Mouse (Mus musculus) lung, postnatal 4 days (tissue): Measurements from ENCODE around the gene Arhgap9.

Experiments used
- DNase-seq, 2 experiments: peaks; one replicate each; pipeline ENCODE4 v3.0.0; 2021

Arhgap9 gene

DNA sequence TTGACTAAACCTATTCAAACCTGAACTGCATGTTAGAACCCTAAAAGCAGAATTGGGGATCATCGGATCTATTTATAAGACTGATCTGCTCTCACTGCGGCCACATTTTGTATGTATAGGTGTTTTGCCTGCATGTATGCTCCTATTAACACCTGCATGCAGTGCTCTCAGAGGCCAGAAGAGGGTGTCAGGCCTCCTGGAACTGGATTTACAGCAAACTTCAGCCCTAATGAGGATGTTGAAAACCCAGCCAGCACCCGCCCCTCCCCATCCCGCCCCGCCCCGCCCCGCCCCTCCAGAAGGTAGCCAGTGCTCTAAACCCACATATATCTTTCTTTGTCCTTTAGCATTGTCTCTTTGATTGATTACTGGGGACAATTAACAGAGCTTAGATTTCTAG is 2.7 kb downstream of the Arhgap9 start:
- peak; percentile 64 to 79 for DNase-seq

DNA sequence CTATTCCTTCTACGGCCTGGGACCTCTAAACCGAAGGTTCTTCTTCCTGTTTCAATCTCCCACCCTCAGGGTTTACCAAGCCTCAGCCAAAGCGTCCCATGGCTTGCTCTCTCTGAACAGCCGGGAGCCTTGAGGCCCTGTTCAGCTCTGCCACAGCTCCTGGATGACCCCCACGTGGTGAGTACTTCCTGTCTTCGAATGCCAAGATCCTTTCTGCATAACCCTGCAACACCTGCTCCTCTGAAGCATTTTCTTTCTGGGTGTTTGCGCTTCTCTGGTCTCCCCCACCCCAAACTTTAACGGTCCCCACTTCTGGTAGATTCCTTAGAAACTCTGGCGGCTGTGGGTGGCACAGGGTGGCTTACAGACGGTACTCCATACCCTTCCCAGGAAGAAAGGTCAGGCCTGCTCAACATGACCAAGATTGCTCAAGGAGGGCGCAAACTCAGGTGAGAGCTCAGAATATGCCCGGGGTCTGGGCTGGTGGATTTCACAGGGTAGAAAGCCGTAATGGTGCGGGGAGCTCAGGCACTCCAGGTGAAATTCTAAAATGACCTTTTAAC is 3.8 kb downstream of the Arhgap9 start:
- no peak for DNase-seq

DNA sequence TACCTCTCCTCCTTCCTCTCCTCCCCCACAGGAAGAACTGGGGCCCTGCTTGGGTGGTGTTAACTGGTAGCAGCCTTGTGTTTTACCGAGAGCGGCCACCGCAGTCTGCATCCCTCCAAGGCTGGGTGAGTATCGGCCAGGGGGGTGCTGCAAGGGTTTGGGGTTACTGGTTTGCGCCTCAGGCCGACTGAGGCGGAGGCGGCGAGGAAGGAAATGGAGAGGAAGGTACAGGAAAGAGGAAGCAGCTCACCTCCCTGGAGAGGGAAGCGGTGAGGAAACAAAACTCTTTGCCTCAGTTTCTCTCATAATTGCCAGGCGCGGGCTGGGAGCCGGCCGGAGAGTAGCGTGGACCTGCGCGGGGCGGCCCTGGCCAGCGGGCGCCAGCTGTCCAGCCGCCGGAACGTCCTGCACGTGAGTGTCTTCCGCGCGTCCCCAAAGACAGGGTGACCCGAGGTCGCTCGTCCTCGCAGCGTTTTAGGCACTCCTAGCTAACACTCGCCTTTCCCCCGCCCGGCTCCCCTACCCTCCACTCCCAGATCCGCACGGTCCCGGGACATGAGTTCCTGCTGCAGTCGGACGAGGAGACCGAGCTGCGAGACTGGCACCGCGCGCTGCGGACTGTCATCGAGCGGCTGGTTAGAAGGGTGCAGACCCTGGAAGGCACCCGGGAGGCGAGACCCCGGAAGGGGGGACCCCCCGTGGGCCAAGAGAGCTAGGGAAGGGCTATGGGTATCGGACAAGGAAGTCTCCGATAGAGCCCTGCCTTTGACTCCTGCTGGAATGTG is 4.4 kb downstream of the Arhgap9 start:
- DNase-seq = peak; percentile 32 to 40

DNA sequence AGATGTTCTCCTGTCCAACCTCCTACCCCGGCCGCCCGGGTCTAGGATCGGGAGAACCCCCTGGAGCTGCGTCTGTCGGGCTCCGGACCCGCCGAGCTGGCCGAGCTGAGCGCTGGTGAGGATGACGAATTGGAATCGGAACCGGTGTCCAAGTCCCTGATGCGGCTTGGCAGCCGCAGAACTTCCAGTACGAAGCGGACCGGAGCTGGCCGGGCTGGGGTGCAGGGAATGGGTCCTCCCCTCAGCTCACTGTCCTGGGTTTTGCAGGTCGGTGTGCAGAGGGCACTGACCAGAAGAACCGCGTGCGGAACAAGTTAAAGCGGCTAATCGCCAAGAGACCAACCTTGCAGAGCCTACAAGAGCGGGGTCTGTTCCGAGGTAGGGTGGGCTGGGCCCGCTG is 5.1 kb downstream of the Arhgap9 start:
- peak in 1 of 2 experiments; percentile 37 for DNase-seq

DNA sequence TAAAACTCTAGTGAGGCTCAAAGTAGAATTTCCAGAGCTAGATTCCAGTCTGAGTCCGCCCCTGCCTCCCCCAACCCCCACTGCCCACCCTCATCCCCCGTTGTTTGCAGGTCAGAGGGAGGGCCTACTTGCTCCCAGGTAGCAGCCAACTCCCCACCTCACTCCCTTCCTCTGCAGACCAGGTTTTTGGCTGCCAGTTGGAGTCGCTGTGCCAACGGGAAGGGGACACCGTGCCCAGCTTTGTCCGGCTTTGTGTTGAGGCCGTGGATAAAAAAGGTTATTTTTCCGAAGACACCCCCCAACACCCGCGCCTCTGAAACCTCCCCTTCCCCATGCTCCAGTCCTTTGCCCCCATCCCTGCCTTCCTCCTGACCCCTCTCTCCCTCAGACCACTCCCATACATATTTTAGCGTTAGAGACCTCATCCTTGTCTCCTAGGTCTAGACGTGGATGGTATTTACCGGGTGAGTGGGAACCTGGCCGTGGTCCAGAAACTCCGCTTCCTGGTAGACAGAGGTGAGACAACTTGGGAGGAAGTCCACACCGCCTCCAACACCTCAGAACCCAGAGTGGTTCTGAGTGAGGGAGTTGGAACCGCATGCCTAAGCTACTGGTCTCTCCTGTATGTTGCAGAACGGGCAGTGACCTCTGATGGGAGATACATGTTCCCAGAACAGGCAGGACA is 5.8 kb downstream of the Arhgap9 start:
- DNase-seq = no peak

DNA sequence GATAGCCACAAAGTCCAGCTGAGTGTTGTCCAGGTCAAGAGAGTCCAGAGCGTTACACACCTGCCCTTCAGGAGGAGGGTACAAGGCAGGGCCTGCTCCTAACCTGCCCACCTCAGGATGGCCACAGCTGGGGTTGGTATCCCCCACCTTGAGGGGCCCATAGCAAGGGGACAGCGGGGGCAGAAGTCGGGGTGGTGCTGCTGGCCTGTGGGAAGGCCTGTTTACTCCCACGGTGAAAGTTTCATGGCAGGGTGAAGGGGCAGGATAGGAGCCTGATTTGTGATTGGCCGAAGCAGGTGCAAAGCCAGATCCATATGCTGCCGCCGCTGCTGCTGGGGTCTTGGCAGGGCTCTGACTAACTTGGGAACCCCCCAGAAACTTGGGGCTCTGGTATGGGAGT is 8.4 kb downstream of the Arhgap9 start:
- no peak for DNase-seq

DNA sequence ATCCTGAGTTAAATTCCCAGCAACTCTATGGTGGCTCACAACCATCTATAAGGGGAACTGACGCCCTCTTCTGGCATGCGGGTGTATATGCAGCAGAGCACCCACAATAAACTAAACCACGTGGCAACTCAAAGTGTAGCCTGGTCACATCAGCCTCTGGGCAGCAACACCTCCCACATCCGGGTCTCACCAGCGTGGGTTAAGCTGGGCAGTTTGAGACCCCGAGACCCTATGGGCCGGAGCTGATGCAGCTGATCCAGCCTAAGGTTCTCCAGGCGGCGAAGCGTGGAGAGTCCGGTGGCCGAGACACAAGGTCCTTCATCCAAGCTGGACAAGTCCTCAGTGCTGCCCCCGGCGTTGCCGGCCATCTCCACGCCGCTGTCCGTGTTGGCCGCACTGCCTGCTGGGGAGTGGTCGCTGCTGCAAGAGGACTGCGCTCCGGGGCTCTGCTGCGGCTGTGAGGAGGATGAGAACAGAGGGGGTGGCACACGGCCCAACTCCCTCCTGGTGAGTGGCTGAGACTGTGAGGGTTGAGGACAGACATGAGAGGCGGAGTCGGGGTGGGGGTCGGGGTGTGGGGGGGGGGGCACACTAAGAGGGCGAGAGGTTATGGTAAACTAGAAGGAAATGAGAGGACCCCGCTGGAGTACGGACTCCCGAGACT is 10.6 kb downstream of the Arhgap9 start:
- DNase-seq = no peak

DNA sequence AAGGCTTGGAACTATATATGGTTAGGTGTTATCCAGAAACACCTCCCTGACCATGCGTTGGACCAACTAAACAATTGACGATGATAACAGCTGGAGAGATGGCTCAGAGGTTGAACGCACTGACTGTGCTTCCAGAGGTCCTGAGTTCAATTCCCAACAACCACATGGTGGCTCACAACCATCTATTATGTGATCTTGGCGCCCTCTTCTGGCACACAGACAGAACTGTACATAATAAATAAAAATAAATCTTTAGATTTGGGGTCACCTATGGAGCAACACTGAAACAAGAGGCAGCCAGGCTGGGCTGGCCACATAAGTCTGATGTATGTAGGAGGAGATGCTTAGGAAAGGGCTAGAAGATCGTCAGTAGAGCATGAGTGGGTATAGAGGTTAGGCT is 11.4 kb downstream of the Arhgap9 start:
- no peak for DNase-seq

DNA sequence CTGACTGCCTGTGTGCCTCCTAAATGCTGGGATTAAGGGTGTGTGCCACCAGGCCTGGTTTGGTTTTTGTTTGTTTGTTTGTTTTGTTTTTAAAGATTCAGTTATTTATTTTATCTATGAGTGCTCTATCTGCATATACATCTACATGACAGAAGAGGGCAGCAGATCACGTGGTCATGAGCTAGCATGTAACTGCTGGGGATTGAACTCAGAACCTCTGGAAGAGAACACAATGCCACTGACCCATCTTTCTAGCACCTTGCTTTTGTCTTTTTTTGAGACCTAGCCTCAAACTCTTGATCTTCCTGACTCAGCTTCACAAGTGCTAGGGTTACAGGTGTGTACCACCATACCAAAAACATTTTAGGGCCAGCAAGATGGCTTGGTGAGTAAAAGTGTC is 13.5 kb downstream of the Arhgap9 start:
- no peak for DNase-seq

DNA sequence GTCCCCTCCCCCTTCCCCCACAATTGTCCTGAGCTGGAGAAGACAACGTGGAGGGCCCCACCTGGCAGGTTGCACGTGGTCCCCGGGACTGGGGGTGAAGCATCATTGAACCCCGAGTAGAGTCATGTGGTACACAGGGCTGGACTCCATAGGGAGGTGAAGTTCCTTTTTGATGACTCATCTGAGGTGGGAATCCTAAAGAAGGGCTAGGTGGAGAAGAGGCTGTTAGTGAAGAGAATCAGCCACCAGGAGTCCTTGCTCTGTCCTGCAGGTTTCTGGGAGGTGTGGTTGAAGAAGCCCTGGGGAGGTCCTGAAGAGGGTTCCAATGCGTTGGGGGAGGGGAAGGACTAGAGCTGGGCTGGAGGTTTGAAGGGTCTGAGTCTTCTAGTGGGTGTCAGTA is 15.2 kb downstream of the Arhgap9 start:
- DNase-seq = no peak

DNA sequence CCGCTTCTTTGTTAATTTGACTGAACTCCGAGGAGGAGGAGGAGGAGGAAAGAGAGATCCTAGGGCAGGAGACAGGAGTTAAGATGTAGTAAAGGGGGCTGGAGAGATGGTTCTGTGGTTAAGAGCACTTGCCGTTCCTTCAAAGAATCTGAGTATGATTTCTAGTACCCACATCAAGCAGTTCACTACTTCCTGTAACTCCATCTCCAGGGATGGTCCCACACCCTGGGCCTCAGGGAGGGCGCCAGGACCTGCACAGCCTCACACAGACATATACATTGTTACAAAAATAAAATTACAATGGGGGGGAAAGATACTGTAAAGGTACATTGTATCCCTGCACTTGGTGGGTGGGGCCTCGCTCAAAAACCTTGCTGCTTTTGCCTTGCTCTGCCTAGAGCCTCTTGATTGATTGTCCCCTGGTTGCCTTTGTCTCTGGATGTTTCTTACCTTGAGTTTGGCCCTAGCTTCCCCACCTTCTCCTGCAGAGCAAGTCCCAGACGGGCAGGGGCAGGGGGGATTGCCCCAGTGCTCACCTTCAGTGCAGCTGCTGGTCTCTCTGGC is 15.9 kb downstream of the Arhgap9 start:
- no peak for DNase-seq

DNA sequence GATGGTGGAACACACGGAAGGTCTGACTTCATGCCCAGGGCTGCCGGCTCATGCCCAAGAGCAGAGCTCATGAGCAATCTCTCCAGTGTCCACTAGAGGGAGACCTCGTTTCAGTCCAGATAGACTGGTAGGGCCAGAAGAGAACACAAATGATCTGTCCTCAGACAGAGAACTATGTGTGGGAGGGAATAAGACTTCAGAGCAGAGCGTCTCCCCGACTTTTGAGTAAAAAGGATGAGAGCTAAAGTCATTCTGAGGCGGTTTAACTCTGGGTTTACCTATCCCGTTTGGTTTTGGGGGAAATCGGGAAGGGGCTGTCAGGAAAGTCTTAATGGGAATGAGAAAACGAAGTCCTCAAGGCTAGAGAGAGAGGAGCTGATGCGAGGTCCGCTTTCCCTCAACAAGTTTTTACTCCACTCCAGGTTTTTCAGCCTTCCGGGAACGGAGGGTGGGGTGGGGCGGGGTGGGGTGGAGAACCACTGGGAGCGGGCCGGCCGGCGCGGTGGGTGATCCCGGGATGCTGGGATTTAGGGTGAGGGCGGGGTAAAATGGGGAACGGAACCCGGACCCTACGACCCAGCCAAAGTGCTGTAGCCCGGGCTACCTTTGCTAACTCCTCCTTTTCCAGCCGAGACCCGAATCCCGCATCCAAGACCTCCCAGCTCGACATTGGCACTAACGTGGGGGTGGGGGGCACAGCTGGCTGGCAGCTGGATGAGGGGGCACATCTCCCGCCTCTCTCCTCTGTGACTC is 17.3 kb downstream of the Arhgap9 start:
- DNase-seq = peak; percentile 80 to 90

DNA sequence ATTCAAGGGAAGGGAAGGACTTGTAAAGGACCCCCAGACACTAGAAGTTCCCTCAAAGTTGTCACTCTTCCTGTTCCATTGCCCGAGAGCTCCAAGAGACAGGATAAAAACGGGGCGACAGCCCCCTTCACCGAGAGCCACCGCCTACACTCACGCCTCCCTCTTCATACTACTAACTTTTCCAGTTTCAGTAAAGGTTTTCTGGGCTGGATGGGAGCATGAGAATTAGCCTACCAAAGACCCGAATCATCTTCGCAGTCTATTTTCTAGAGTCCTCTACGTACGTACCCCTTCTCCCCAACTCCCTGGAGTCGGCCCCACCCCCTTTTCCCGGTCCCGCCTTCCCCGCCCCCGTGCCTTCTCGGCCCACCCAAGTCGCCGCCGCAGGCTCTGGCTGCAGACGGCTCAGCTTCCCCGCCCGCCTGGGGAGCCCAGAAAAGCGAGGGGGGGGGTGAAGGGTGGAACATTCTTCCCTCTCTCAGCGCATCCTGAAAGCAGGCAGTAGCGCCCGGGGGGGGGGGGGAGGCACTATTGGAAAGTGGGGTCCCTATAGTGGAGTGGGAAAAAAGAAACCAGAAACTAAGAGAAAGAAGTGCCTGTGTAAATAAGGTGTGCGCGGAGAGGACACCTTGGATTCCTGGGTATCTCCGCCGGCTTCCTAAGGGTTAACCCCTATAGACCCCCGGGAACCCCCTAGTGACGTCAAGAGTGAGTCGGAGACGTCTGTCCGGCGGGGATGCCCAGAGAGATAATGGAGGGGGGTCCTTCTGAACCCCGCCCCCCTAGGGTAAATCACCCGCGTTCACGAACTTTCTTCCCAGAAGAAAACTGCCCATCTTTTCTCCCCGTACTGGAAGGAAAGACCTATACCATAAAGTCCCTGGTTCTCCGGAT is 18.2 kb downstream of the Arhgap9 start:
- DNase-seq = peak; percentile 72 to 79

DNA sequence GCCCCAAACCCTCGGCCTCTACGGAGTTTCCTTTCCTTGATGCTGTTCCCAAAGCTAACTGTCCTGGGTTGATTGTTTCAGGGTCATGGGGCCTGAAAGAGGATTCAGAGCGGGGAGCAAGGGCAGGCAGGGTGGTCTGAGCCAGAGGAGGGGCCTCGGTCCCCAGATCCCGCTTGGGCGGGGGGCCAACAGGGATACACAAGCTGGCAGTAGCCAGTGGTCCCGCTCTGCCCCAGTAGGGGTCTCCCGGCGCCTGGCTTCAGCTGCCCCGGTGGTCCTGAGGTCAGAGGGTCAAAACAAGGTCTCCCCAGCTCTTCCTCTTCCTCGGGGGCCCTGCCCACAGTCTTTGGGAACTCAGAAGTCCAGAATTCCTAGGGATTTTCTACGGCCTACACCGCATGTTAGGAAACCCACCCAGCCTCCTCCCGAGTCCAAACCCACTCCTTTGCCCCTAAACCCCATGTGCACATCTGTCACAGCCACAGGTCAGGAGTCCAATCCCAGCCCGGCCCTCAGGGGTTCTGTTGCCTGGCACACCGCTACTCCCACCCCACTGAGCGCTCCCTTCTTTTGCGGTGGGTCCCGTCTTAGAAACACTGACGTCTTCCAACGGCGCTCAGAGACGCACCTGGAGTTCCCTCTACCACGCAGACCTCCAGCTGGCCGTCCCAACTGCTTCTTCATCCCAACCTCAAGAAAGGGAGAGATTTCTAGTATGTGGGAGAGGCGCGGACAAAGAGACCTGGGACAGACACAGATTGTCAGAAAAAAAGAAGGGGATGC is 19.0 kb downstream of the Arhgap9 start:
- DNase-seq = peak; percentile 41 to 46

DNA sequence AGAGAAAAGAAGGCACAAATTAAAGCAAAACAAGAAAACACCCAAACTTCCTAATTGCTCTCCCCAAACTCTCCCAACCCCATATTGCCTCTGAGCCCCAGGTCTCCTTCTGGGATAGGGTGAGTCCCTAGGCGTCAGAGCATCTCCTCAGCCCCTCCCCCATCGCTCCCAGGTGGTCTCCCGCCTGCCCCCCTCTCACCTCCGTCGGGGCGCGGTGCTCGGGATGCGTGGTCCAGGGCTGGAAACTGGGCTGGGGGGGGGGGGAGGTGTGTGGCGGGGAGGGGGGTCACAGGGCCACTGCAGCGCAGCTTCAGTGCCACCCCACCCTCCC is 19.6 kb downstream of the Arhgap9 start:
- DNase-seq = no peak

DNA sequence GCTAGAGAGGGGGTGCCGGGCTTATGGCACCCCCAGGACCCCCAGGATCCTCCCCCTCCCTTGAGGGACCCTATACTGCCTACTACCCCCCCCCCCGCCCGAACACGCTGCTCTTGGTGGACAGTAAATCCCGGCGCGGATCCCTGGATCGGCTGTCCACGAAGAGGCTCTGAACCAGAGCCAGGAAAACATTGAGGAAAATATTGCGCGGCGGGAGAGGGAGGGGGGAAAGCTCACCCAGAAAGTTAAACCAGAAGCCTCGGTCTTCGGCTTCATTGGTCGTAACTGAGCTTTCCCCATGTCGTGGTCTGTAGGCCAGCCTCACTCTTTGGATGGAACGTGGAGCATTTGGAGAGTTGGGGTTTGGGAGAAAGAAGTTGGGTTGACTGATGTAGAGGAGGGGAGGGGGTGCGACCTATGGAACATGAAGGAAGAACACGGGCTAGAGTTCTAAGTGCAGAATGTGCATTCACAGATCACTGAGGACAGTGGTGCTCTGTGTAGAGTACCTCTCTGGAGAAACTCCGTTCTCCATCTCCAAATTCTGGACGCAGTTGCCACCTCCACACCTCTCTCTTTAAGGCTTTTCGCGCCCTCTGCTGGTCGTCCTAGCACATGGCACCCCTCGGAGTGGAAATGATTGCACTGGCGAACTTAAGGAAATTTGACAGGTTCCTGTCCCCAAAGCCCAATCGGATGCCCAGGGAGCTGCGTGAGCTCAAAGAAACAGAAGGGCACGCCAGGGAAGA is 20.3 kb downstream of the Arhgap9 start, which contains the start of gene Gli1:
TSS of gene Gli1 (minus strand) at position 84 of the 749 bp plus-strand sequence.
- peak; percentile 80 to 91 for DNase-seq

DNA sequence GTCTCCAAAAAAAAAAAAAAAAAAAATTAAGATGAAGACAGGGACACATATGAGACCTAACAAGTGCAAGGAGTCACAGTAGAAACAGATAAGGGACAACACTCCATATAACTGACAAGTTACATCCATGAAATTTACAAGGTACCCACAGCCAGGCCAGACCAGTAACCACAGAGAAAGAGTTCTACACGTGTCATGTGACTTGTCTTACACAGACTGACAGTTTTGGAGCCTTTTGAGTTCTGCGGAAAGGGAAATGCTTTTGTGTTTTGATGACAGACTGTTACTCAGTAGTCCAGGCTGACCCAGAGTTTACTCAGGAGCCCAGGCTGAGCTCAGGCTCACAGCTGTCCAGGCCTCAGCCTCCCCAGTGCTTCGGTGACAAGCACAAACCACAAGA is 21.3 kb downstream of the Arhgap9 start:
- no peak for DNase-seq

DNA sequence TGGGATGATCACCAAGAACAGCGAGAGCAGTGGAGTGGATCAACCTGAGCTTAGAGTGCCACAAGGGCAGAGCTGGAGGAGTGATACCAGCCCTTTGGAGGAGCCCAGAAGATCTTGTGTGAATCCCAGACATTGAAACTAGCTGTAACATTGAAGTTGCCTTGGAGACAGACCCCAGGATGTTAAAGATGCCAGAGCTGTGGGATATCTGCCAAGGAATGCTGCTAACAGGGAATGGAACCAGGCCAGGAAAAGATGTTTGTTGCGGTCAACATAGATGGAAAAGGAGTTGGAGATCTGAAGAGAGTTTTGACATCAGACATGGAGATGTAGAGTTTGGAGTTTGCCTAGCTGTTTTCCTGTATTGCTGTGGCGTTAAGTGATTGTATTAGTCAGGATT is 24.4 kb downstream of the Arhgap9 start:
- DNase-seq = no peak

DNA sequence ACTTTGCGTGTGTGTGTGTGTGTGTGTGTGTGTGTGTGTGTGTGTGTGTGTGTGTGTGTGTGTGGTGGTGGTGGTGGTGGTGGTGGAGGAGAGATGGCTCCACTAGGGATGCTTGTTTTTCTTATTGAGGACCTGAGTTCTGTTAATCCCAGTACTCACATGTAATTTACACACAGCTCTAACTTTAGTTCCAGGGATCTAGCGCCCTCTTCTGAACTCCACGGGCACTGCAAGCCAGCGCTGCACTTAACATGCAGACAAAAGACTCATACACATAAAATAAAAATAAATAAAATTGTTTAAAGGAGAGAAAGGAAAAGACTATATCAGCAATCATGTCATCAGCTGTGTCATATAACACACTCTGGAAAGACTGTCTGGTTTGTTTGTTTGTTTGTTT is 27.2 kb downstream of the Arhgap9 start:
- DNase-seq = no peak

DNA sequence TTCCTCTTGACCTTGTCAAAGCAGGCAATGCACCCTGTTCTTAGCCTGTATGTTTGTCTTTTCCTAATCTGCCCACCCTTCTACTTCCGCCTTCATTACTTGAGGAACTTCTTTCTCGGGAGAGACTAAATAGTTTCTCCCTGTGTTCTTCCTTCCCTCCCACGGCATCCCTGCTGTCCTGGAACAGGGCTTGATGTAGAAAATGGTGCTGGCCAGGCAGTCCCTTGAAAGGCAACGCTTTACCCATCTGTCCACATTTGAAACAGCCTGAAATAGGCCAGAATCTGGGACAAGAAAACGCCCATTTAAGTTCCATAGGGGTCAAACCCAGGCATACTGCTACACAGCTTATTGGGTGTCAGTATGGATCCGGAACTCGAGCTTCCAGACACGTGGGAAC is 28.0 kb downstream of the Arhgap9 start:
- DNase-seq = no peak
